Mouse (Mus musculus) kidney, postnatal 0 days (tissue): ENCODE results near the gene Gsg1l2. TPM values are rescaled to one million over a fixed set of nuclear protein-coding genes. Genes with fewer than 3 reads are reported as not detected.

Experiments
- ATAC-seq: fragments of 200-750 bp; cut with Nextera tagmentation; replicated peaks from 2 replicates; pipeline ENCODE4 v1.8.0; 2017; ENCODE audit warnings: low read depth, moderate number of reproducible peaks, moderate TSS enrichment, moderate library complexity; ENCODE audit not compliant: low FRiP score
- DNase-seq: peaks from one replicate; pipeline ENCODE4 v3.0.0-alpha.2; 2016; ENCODE audit warnings: low spot score
- H3K27ac ChIP-seq: fragments of 300-500 bp; sonication (generic); 2 replicates; pipeline ENCODE4 v1.5.1; 2014; ENCODE audit warnings: mild to moderate bottlenecking
- H3K27me3 ChIP-seq: fragments of 300-500 bp; sonication (generic); 2 replicates; pipeline ENCODE4 v1.6.1; 2014; ENCODE audit warnings: low read length, mixed read lengths; ENCODE audit not compliant: insufficient read depth
- H3K36me3 ChIP-seq: fragments of 300-500 bp; sonication (generic); 2 replicates; pipeline ENCODE4 v1.6.1; 2014; ENCODE audit warnings: low read length, mixed read lengths; ENCODE audit not compliant: insufficient read depth
- H3K4me1 ChIP-seq: fragments of 300-500 bp; sonication (generic); replicated peaks from 2 replicates; pipeline ENCODE4 v1.6.1; 2014; ENCODE audit warnings: antibody characterized with exemption, low read length, mixed read lengths; ENCODE audit not compliant: insufficient read depth
- H3K4me2 ChIP-seq: fragments of 300-500 bp; sonication (generic); 2 replicates; pipeline ENCODE4 v1.6.1; 2014; ENCODE audit warnings: mild to moderate bottlenecking, low read length, moderate library complexity, mixed read lengths
- H3K4me3 ChIP-seq: fragments of 300-500 bp; sonication (generic); replicated peaks from 2 replicates; pipeline ENCODE4 v1.5.1; 2014; ENCODE audit warnings: low read depth, low read length
- H3K9ac ChIP-seq: fragments of 300-500 bp; sonication (generic); 2 replicates; pipeline ENCODE4 v1.6.1; 2014; ENCODE audit warnings: low read depth, low read length
- H3K9me3 ChIP-seq: fragments of 300-500 bp; sonication (generic); replicated peaks from 2 replicates; pipeline ENCODE4 v1.6.1; 2016; ENCODE audit warnings: low read length, inconsistent platforms, mixed read lengths
- CTCF ChIP-seq: IDR thresholded peaks from 2 replicates; pipeline ENCODE4 v1.5.1; 2016; ENCODE audit warnings: antibody characterized with exemption, low read depth, mild to moderate bottlenecking, moderate library complexity
- WGBS: fragments of 180-500 bp; shearing (Covaris S2); extraction: QIAGEN DNeasy Blood & Tissue Kit; methylation state at CpG from one replicate; pipeline ENCODE4 v1.1.7; 2014; 5-methylcytosine and 5-hydroxymethylcytosine counted together
- polyA plus RNA-seq: library from polyadenylated mRNA; unstranded; fragments of >200 nt; fragmentation: Nextera tagmentation; extraction: Ambion mirVana; gene quantifications from 2 replicates; pipeline ENCODE4 v1.2.1, GENCODE M21; 2015

The Gsg1l2 gene
- polyA plus RNA-seq, 1 experiment from 2014 or later, result not detected

DNA sequence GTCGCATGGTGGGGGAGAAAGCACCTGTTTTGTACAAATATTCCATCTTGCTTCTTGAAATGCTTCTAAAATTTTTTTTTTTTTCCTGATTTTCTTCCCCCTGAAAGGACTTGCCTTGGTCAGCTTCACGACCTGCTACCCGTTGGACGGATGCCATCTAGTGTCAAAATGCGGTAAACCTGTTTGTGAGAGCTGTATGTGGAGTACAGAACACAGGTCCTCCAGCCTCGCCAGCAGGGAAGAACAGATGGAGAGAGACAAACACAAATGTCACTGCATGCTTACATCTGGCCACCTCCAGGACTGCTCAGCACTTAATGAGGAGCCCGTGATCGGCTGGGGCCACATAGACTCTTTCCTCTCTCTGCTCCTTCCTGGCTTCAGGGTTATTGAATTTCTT, 1.8 kb upstream of the Gsg1l2 start:
- Histone ChIP-seq H3K36me3 (no peaks in the 10 kb centered on the region), H3K9me3 (no peaks in the 10 kb centered on the region), H3K4me3 (no peak overlapping the region), H3K9ac (no peak overlapping the region), H3K27me3 (no peaks in the 10 kb centered on the region), H3K4me1 (no peaks in the 10 kb centered on the region), H3K27ac (no peak overlapping the region), H3K4me2 (no peak overlapping the region)
- peak; percentile 64 for DNase-seq
- peak; percentile 65 for TF ChIP-seq CTCF
- WGBS, result 22% methylated on average over 8 of the region's 8 CpGs
- no peak for ATAC-seq

DNA sequence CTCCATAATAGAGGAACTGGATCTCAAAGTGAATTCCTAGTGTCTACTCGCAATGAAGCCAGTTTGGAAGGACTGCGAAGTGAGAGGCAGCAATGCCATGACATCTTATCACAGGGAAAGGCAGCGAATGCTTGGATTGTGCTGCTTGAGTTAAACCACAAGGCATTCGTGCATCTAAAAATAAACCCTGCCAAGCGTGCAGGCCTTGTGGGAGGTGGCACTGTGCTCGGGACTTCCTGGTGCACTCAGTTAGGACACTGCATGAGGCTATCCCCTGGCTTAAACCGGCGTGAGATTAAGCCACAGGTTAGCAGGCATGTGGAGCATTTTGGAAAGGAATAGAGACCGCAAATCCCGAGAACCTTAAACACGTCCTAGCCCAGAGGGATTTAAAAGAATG, 15.8 kb downstream of the Gsg1l2 start:
- Histone ChIP-seq H3K27ac (no peak overlapping the region), H3K9ac (no peak overlapping the region), H3K4me3 (no peak overlapping the region), H3K4me1 (no peaks in the 10 kb centered on the region), H3K27me3 (no peaks in the 10 kb centered on the region), H3K4me2 (no peak overlapping the region), H3K9me3 (no peaks in the 10 kb centered on the region), H3K36me3 (no peaks in the 10 kb centered on the region)
- no peak for ATAC-seq
- no peak for DNase-seq
- 56% methylated on average over 11 of the region's 11 CpGs for WGBS
- no peak for TF ChIP-seq CTCF

DNA sequence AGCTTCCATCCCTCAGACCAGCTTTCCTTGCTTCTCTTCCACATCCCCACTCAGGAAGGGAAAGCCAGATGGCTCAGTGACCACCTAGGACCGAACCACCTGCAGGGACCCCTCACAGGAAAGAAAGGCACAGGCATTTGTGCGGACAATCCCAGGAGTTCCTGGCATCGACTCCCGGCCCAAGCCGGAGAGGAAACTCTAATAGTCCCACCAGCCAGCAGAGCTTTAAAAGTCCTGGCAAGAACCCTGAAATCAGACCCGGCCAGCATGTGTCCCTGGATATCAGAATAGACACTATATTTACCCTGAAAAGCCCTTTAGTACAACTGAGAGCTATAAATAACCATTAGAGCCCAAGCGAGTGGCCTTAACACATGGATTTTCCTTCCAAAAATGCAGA, 23.5 kb downstream of the Gsg1l2 start, which contains the start of gene Dhrs7c:
Gene Dhrs7c (plus strand): TSS at position 257 of the 400 bp plus-strand sequence.
- H3K9me3 ChIP-seq, result no peaks in the 10 kb centered on the region
- WGBS, result 62% methylated on average over 7 of the region's 7 CpGs

DNA sequence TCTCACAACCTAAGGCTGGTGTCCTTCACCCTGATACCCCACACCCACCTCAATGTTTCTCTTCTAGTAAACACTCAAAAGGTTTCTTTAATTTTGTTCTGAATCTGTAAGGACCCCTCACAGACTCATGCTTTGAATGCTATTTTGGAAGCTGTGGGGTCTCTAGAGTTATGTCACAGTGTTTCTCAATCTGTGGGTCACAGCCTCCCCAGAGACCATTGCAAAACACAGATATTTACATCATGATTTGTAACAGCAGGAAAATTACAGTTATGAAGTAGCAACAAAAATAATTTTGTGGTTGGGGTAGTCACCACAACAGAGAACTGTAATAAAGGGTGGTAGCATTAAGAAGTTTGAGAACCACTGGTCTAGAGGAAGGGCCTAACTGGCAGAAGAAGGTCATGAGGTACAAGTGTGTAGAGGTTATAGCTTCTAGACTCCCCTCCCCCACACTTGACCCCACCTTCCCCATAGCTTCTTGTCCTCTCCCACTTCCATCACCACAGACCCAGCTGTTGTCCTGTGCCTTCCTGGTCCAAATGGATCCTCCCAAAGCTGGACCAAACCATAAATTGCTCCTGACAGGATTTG, 25.8 kb downstream of the Gsg1l2 start:
- H3K36me3 ChIP-seq, result no peaks in the 10 kb centered on the region
- DNase-seq (no peak), ATAC-seq (no peak)
- H3K4me3 ChIP-seq, result no peak overlapping the region
- H3K27ac ChIP-seq, result no peak overlapping the region
- no peaks in the 10 kb centered on the region for H3K4me1 ChIP-seq
- no peaks in the 10 kb centered on the region for H3K27me3 ChIP-seq
- no peak for TF ChIP-seq CTCF
- no peak overlapping the region for H3K4me2 ChIP-seq
- H3K9me3 ChIP-seq, result no peaks in the 10 kb centered on the region
- H3K9ac ChIP-seq, result no peak overlapping the region

More for the DNA sequence above, 23.5 kb downstream of the Gsg1l2 start, which contains the start of gene Dhrs7c:
- no peak within 1 kb of the TSS for H3K9ac ChIP-seq
- no peaks in the 10 kb centered on the region for H3K27me3 ChIP-seq
- TF ChIP-seq CTCF, result no peak
- H3K4me3 ChIP-seq, result no peak within 1 kb of the TSS
- no peak for DNase-seq
- H3K27ac ChIP-seq, result no peak within 1 kb of the TSS
- no peak within 1 kb of the TSS for H3K4me2 ChIP-seq
- no peaks in the 10 kb centered on the region for H3K4me1 ChIP-seq
- H3K36me3 ChIP-seq, result no peaks in the 10 kb centered on the region
- no peak for ATAC-seq

DNA sequence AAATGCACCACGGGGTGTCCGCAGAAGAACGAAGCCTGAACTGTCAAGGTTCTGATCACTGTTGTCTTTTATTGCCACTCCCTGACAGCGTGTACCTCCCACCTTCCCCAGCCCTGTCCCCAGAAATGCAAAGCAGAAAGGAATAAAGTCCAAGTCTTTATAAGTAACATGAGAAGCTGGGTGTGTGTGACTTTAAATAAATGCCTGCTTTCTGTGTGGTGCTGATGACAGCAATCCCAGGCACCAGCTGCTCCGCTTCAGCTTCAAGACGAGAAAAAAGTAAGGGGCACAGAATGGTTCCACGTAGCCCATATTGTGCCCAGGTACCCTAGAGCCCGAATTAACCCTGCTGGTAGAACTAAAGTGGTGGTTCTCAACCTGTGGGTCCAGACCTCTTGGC, 26.8 kb downstream of the Gsg1l2 start:
- Histone ChIP-seq H3K4me2 (no peak overlapping the region), H3K9me3 (no peaks in the 10 kb centered on the region), H3K27ac (no peak overlapping the region), H3K4me1 (no peaks in the 10 kb centered on the region), H3K9ac (no peak overlapping the region), H3K4me3 (no peak overlapping the region), H3K36me3 (no peaks in the 10 kb centered on the region), H3K27me3 (no peaks in the 10 kb centered on the region)
- DNase-seq (peak; percentile 39), ATAC-seq (no peak)
- TF ChIP-seq CTCF, result no peak
- WGBS, result 36% methylated on average over 8 of the region's 8 CpGs

DNA sequence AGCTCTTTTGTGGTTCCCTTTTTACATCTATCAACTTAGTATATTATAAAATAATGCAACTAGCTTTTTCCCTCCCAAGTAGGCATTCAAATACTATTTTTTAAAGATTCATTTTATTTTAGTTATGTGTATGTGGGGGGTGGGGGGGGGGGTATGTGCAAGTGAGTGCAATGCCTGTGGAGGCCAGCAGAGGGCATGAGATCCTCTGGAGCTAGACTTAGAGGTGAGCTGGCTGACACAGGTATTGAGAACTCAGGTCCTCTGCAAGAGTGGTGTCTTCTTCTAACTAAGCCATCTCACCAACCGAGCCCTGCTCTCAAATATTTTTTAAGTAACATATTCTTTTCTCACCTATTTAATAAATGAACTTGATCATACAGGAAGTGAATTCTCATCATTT, 31.1 kb downstream of the Gsg1l2 start:
- no peak for ATAC-seq
- H3K4me3 ChIP-seq, result no peak overlapping the region
- no peak for DNase-seq
- no peaks in the 10 kb centered on the region for H3K9me3 ChIP-seq
- H3K27ac ChIP-seq, result no peak overlapping the region
- H3K36me3 ChIP-seq, result no peaks in the 10 kb centered on the region
- no peak overlapping the region for H3K4me2 ChIP-seq
- H3K9ac ChIP-seq, result no peak overlapping the region
- no peaks in the 10 kb centered on the region for H3K4me1 ChIP-seq
- 90% methylated on average over 1 of the region's 1 CpGs for WGBS
- no peaks in the 10 kb centered on the region for H3K27me3 ChIP-seq
- peak; percentile 42; the same call in 1 of the 2 replicates for TF ChIP-seq CTCF
